Mouse (Mus musculus) liver, adult 2 months (tissue): ENCODE data around the gene Bcl6b.

ENCODE experiments used
- CTCF ChIP-seq: fragments of 200-500 bp; IDR thresholded peaks from 2 replicates; pipeline ENCODE4 v1.5.1; 2011; ENCODE audit warnings: low read depth, low read length, control low read depth
- POLR2A ChIP-seq: fragments of 200-500 bp; IDR thresholded peaks from 2 replicates; pipeline ENCODE4 v1.6.1; 2011; ENCODE audit warnings: low read length, control low read depth; ENCODE audit not compliant: insufficient read depth; ENCODE audit errors: extremely low read depth

GRCm38 (mm10) chr11:70234497-70234896, 4.9 kb upstream of the Bcl6b start:
- no peak for TF ChIP-seq CTCF
- TF ChIP-seq POLR2A: no peak
